Mouse (Mus musculus) liver, adult 2 months (tissue): ENCODE results near the gene Stra8. TPM values are rescaled to one million over a fixed set of nuclear protein-coding genes. Genes with fewer than 3 reads are reported as not detected.

Experiments used
- DNase-seq: peaks from one replicate; pipeline ENCODE4 v3.0.0-alpha.2; 2011; ENCODE audit warnings: low read depth, low spot score; ENCODE audit errors: extremely low read depth
- H3K27ac ChIP-seq: fragments of 200-500 bp; replicated peaks from 2 replicates; pipeline ENCODE4 v1.5.1; 2012; ENCODE audit warnings: low read depth, mild to moderate bottlenecking, control low read depth, inconsistent platforms, low read length; ENCODE audit not compliant: insufficient read depth
- H3K27me3 ChIP-seq: fragments of 200-500 bp; 2 replicates; pipeline ENCODE4 v1.6.1; 2012; ENCODE audit warnings: mild to moderate bottlenecking, moderate library complexity, low read length, inconsistent platforms; ENCODE audit not compliant: control insufficient read depth, insufficient read depth
- H3K36me3 ChIP-seq: fragments of 200-500 bp; 2 replicates; pipeline ENCODE4 v1.6.1; 2012; ENCODE audit warnings: low read length, inconsistent platforms; ENCODE audit not compliant: control insufficient read depth, insufficient read depth
- H3K4me1 ChIP-seq: fragments of 200-500 bp; 2 replicates; pipeline ENCODE4 v1.6.1; 2011; ENCODE audit warnings: low read length; ENCODE audit not compliant: control insufficient read depth, insufficient read depth
- H3K4me3 ChIP-seq: fragments of 200-500 bp; 2 replicates; pipeline ENCODE4 v1.5.1; 2011; ENCODE audit warnings: low read depth, mild to moderate bottlenecking, control low read depth, low read length, moderate library complexity; ENCODE audit not compliant: insufficient read depth
- H3K79me2 ChIP-seq: fragments of 200-500 bp; 2 replicates; pipeline ENCODE4 v1.6.1; 2012; ENCODE audit warnings: inconsistent platforms, mild to moderate bottlenecking, low read length, moderate library complexity; ENCODE audit not compliant: control insufficient read depth, insufficient read depth
- H3K9ac ChIP-seq: fragments of 200-500 bp; 2 replicates; pipeline ENCODE4 v1.6.1; 2012; ENCODE audit warnings: low read depth, mild to moderate bottlenecking, control low read depth, inconsistent platforms, low read length
- CTCF ChIP-seq: fragments of 200-500 bp; IDR thresholded peaks from 2 replicates; pipeline ENCODE4 v1.5.1; 2011; ENCODE audit warnings: low read depth, low read length, control low read depth
- POLR2A ChIP-seq: fragments of 200-500 bp; IDR thresholded peaks from 2 replicates; pipeline ENCODE4 v1.6.1; 2011; ENCODE audit warnings: low read length, control low read depth; ENCODE audit not compliant: insufficient read depth; ENCODE audit errors: extremely low read depth
- WGBS: fragments of 180-500 bp; shearing (Covaris S2); methylation state at CpG from one replicate; pipeline ENCODE4 v1.1.7; 2018; 5-methylcytosine and 5-hydroxymethylcytosine counted together
- polyA plus RNA-seq: library from polyadenylated mRNA; depleted of rRNA; stranded (reverse); fragments of >200 nt; gene quantifications from 2 replicates; pipeline ENCODE4 v1.2.3, GENCODE M21; 2012
- total RNA-seq: library from RNA; depleted of rRNA; stranded (reverse); fragments of >200 nt; gene quantifications from 2 replicates; pipeline ENCODE4 v1.2.3, GENCODE M21; 2014

Gene Stra8
- total and polyA plus RNA-seq, 2 experiments = not detected

- Histone ChIP-seq H3K79me2 (no peaks in the 10 kb centered on the region), H3K36me3 (peaks cover 16% of the 10 kb centered on the region; the same call in 1 of the 2 replicates), H3K9ac (no peak overlapping the region), H3K4me1 (no peaks in the 10 kb centered on the region), H3K27me3 (no peaks in the 10 kb centered on the region), H3K4me3 (no peak overlapping the region), H3K27ac (no peak overlapping the region)
- DNase-seq = no peak
- WGBS = 88% methylated on average over 7 of the region's 7 CpGs
- TF ChIP-seq CTCF = no peak
- no peak for TF ChIP-seq POLR2A
Measured at GRCm38 (mm10) chr6:34884724-34885123, 35.2 kb upstream of the Stra8 start.

GRCm38 (mm10) chr6:34887131-34887850 is 32.7 kb upstream of the Stra8 start:
- no peak for TF ChIP-seq CTCF
- no peak for TF ChIP-seq POLR2A
- no peak overlapping the region for H3K9ac ChIP-seq
- no peaks in the 10 kb centered on the region for H3K4me1 ChIP-seq
- no peak overlapping the region for H3K27ac ChIP-seq
- peaks cover 24% of the 10 kb centered on the region; the same call in 1 of the 2 replicates for H3K36me3 ChIP-seq
- WGBS = 93% methylated on average over 6 of the region's 6 CpGs
- DNase-seq = no peak
- H3K79me2 ChIP-seq = no peaks in the 10 kb centered on the region
- no peaks in the 10 kb centered on the region for H3K27me3 ChIP-seq
- H3K4me3 ChIP-seq = no peak overlapping the region

GRCm38 (mm10) chr6:34889185-34889584 is 30.8 kb upstream of the Stra8 start:
- Histone ChIP-seq H3K4me1 (peaks cover 4% of the 10 kb centered on the region; the same call in 1 of the 2 replicates), H3K79me2 (no peaks in the 10 kb centered on the region; the same call in 1 of the 2 replicates), H3K27ac (no peak overlapping the region), H3K9ac (no peak overlapping the region), H3K4me3 (no peak overlapping the region), H3K27me3 (no peaks in the 10 kb centered on the region), H3K36me3 (peaks cover 25% of the 10 kb centered on the region)
- DNase-seq = no peak
- no peak for TF ChIP-seq POLR2A
- TF ChIP-seq CTCF = no peak
- WGBS = 74% methylated on average over 4 of the region's 4 CpGs

- peaks cover 15% of the 10 kb centered on the region for H3K36me3 ChIP-seq
Measured at GRCm38 (mm10) chr6:34895569-34895968, 24.4 kb upstream of the Stra8 start.

GRCm38 (mm10) chr6:34896168-34896780 is 23.7 kb upstream of the Stra8 start:
- Histone ChIP-seq H3K9ac (peak overlapping the region; percentile 41), H3K4me1 (peaks cover 32% of the 10 kb centered on the region), H3K36me3 (peaks cover 13% of the 10 kb centered on the region), H3K79me2 (no peaks in the 10 kb centered on the region; the same call in 1 of the 2 replicates), H3K27me3 (no peaks in the 10 kb centered on the region), H3K4me3 (no peak overlapping the region), H3K27ac (peak overlapping the region; percentile 76)
- TF ChIP-seq POLR2A (no peak), CTCF (no peak)
- 46% methylated on average over 16 of the region's 16 CpGs for WGBS
- DNase-seq = peak; percentile 91

More at GRCm38 (mm10) chr6:34895569-34895968, 24.4 kb upstream of the Stra8 start:
- no peak overlapping the region for H3K9ac ChIP-seq
- WGBS = 95% methylated on average over 7 of the region's 7 CpGs
- no peak for TF ChIP-seq POLR2A
- TF ChIP-seq CTCF = no peak
- no peak for DNase-seq
- H3K27ac ChIP-seq = peak overlapping the region; percentile 76
- no peaks in the 10 kb centered on the region for H3K27me3 ChIP-seq
- no peaks in the 10 kb centered on the region; the same call in 1 of the 2 replicates for H3K79me2 ChIP-seq
- no peak overlapping the region for H3K4me3 ChIP-seq
- peaks cover 32% of the 10 kb centered on the region for H3K4me1 ChIP-seq
